Mouse (Mus musculus) embryo, embryonic 9.5 days (tissue): ENCODE measurements around the gene Wdr35.
"Not testable (repeated sequence)": the region's sequence is repeated elsewhere in the genome, so short reads cannot be mapped to it uniquely, and the experiment has no call there.

Source experiments
- DNase-seq: peaks from one replicate; pipeline ENCODE4 v3.0.0-alpha.2; 2017; ENCODE audit errors: extremely low spot score

Gene Wdr35

GRCm38 (mm10) chr12:8973820-8974465 is at the start of gene Wdr35:
TSS of gene Wdr35 (plus strand) at chr12:8973892.
- DNase-seq = peak; percentile 87

GRCm38 (mm10) chr12:8927652-8928051 is 46.0 kb upstream of the Wdr35 start:
- no peak for DNase-seq

GRCm38 (mm10) chr12:8928766-8929165 is 44.9 kb upstream of the Wdr35 start:
- DNase-seq = no peak

- no peak for DNase-seq
Measured at GRCm38 (mm10) chr12:8931083-8931482, 42.6 kb upstream of the Wdr35 start.

- no peak for DNase-seq
Measured at GRCm38 (mm10) chr12:8935349-8935748, 38.3 kb upstream of the Wdr35 start.

- DNase-seq = not testable (repeated sequence)
Measured at GRCm38 (mm10) chr12:8936210-8936609, 37.5 kb upstream of the Wdr35 start.

- DNase-seq = no peak
Measured at GRCm38 (mm10) chr12:8939490-8939889, 34.2 kb upstream of the Wdr35 start.

GRCm38 (mm10) chr12:8940011-8941005 is 33.4 kb upstream of the Wdr35 start:
- DNase-seq = no peak

- DNase-seq = no peak
Measured at GRCm38 (mm10) chr12:8941131-8941615, 32.5 kb upstream of the Wdr35 start.

GRCm38 (mm10) chr12:8941699-8942392 is 31.8 kb upstream of the Wdr35 start:
- no peak for DNase-seq

- no peak for DNase-seq
Measured at GRCm38 (mm10) chr12:8947163-8947562, 26.5 kb upstream of the Wdr35 start.

- DNase-seq = peak; percentile 88
Measured at GRCm38 (mm10) chr12:8947714-8948464, 25.8 kb upstream of the Wdr35 start, which contains the start of gene Matn3. TSS of gene Matn3 (plus strand) at chr12:8947929.

GRCm38 (mm10) chr12:8953136-8953535 is 20.6 kb upstream of the Wdr35 start:
- no peak for DNase-seq

GRCm38 (mm10) chr12:8954161-8954561 is 19.5 kb upstream of the Wdr35 start:
- DNase-seq = no peak

- DNase-seq = no peak
Measured at GRCm38 (mm10) chr12:8961607-8962316, 11.9 kb upstream of the Wdr35 start.

- peak; percentile 39 for DNase-seq
Measured at GRCm38 (mm10) chr12:8969828-8970227, 3.9 kb upstream of the Wdr35 start.

- DNase-seq = no peak
Measured at GRCm38 (mm10) chr12:8975076-8975475, 1.4 kb downstream of the Wdr35 start.

- DNase-seq = no peak
Measured at GRCm38 (mm10) chr12:8993231-8993630, 19.5 kb downstream of the Wdr35 start.

- no peak for DNase-seq
Measured at GRCm38 (mm10) chr12:8998318-8998717, 24.6 kb downstream of the Wdr35 start.

- peak; percentile 54 for DNase-seq
Measured at GRCm38 (mm10) chr12:9002038-9002648, 28.5 kb downstream of the Wdr35 start.
